Mouse (Mus musculus) kidney, postnatal 36 days (tissue): ENCODE measurements around the gene Gm17334.

Source experiments
- DNase-seq, 2 experiments: peaks; one replicate each; pipeline ENCODE4 v3.0.0; 2021 to 2022; ENCODE audit warnings: mixed read lengths in 2 of 2

The Gm17334 gene

GRCm38 (mm10) chr11:53770125-53770791 is 2.7 kb downstream of the Gm17334 start:
- DNase-seq: peak; percentile 67 to 83

GRCm38 (mm10) chr11:53769760-53770124 is 3.2 kb downstream of the Gm17334 start, which contains the start of gene Irf1:
TSS of gene Irf1 (plus strand) at chr11:53770014.
- DNase-seq: peak; percentile 94 to 96

GRCm38 (mm10) chr11:53769185-53769576 is 3.8 kb downstream of the Gm17334 start:
- no peak for DNase-seq

- DNase-seq: no peak
These were observed 4.4 kb downstream of the Gm17334 start for GRCm38 (mm10) chr11:53768422-53769184.

- DNase-seq: no peak
These were observed 8.4 kb downstream of the Gm17334 start for GRCm38 (mm10) chr11:53764581-53764980.

- DNase-seq: peak; percentile 93 to 96
These were observed 9.4 kb downstream of the Gm17334 start for GRCm38 (mm10) chr11:53763496-53764140.

- DNase-seq: peak; percentile 96 to 97
These were observed 10.0 kb downstream of the Gm17334 start for GRCm38 (mm10) chr11:53762827-53763495.

- no peak for DNase-seq
These were observed 10.6 kb downstream of the Gm17334 start for GRCm38 (mm10) chr11:53762426-53762825.

GRCm38 (mm10) chr11:53761822-53762221 is 11.2 kb downstream of the Gm17334 start:
- DNase-seq: peak; percentile 96

GRCm38 (mm10) chr11:53761284-53761683 is 11.7 kb downstream of the Gm17334 start:
- no peak for DNase-seq

GRCm38 (mm10) chr11:53759545-53760406 is 13.2 kb downstream of the Gm17334 start:
- DNase-seq: no peak

- peak; percentile 29 to 51 for DNase-seq
These were observed 14.1 kb downstream of the Gm17334 start for GRCm38 (mm10) chr11:53758791-53759351.

GRCm38 (mm10) chr11:53758033-53758432 is 15.0 kb downstream of the Gm17334 start:
- peak in 1 of 2 experiments; percentile 49 for DNase-seq

GRCm38 (mm10) chr11:53757612-53758011 is 15.4 kb downstream of the Gm17334 start:
- no peak for DNase-seq

- no peak for DNase-seq
These were observed 17.9 kb downstream of the Gm17334 start for GRCm38 (mm10) chr11:53755011-53755595.

GRCm38 (mm10) chr11:53749716-53750352 is 23.2 kb downstream of the Gm17334 start:
- DNase-seq: no peak

GRCm38 (mm10) chr11:53749306-53749705 is 23.7 kb downstream of the Gm17334 start:
- no peak for DNase-seq

GRCm38 (mm10) chr11:53748614-53749013 is 24.4 kb downstream of the Gm17334 start:
- DNase-seq: no peak

GRCm38 (mm10) chr11:53747985-53748384 is 25.0 kb downstream of the Gm17334 start:
- DNase-seq: no peak

- DNase-seq: no peak
These were observed 27.7 kb downstream of the Gm17334 start for GRCm38 (mm10) chr11:53745260-53745659.

- DNase-seq: peak in 1 of 2 experiments; percentile 23
These were observed 30.6 kb downstream of the Gm17334 start for GRCm38 (mm10) chr11:53742353-53742752.
